Mouse (Mus musculus): ENCODE measurements around the gene Ilk. TPM values are rescaled to one million over a fixed set of nuclear protein-coding genes. Genes with fewer than 3 reads are reported as not detected.

The Ilk gene
- 384 and 391 TPM in 2 replicates for polyA plus RNA-seq (2016; fragmentation: Nextera tagmentation; extraction: Ambion mirVana)

GRCm38 (mm10) chr7:105736264-105736901 is at the start of gene Ilk:
Ilk (plus strand) TSS chr7:105736592.
- peaks cover 33% of the 10 kb centered on the region for H3K4me1 ChIP-seq (replicated peaks)
- peak within 1 kb of the TSS; percentile 96 for H3K27ac ChIP-seq (ENCODE audit: poor library complexity, severe bottlenecking)
- peak within 1 kb of the TSS; percentile 98 for H3K9ac ChIP-seq
- H3K4me2 ChIP-seq = peak within 1 kb of the TSS; percentile 84
- WGBS = 0% methylated on average over 47 of the region's 62 CpGs
- peak; percentile 97 for ATAC-seq (ENCODE audit: insufficient number of reproducible peaks, low FRiP score)
- H3K27me3 ChIP-seq (replicated peaks) = no peaks in the 10 kb centered on the region
- no peaks in the 10 kb centered on the region for H3K9me3 ChIP-seq (replicated peaks)
- H3K4me3 ChIP-seq = peak within 1 kb of the TSS; percentile 94
- H3K36me3 ChIP-seq = peaks cover 51% of the 10 kb centered on the region

GRCm38 (mm10) chr7:105690875-105691274 is 45.5 kb upstream of the Ilk start:
- no peak overlapping the region for H3K4me2 ChIP-seq
- no peak overlapping the region for H3K9ac ChIP-seq
- no peak overlapping the region for H3K27ac ChIP-seq (ENCODE audit: poor library complexity, severe bottlenecking)
- H3K36me3 ChIP-seq = no peaks in the 10 kb centered on the region
- no peak overlapping the region for H3K4me3 ChIP-seq
- H3K27me3 ChIP-seq (replicated peaks) = no peaks in the 10 kb centered on the region; the same call in 1 of the 2 replicates
- H3K4me1 ChIP-seq (replicated peaks) = no peaks in the 10 kb centered on the region
- no peak for ATAC-seq (ENCODE audit: insufficient number of reproducible peaks, low FRiP score)
- 68% methylated on average over 1 of the region's 1 CpGs for WGBS
- no peaks in the 10 kb centered on the region for H3K9me3 ChIP-seq (replicated peaks)

GRCm38 (mm10) chr7:105703184-105703583 is 33.2 kb upstream of the Ilk start:
- Histone ChIP-seq H3K36me3 (no peaks in the 10 kb centered on the region), H3K9me3 (replicated peaks) (no peaks in the 10 kb centered on the region), H3K4me2 (no peak overlapping the region), H3K4me1 (replicated peaks) (no peaks in the 10 kb centered on the region), H3K4me3 (no peak overlapping the region), H3K27ac (ENCODE audit: poor library complexity, severe bottlenecking) (no peak overlapping the region), H3K27me3 (replicated peaks) (peaks cover 4% of the 10 kb centered on the region; the same call in 1 of the 2 replicates), H3K9ac (no peak overlapping the region)
- ATAC-seq (ENCODE audit: insufficient number of reproducible peaks, low FRiP score) = no peak
- 80% methylated on average over 16 of the region's 16 CpGs for WGBS

- Histone ChIP-seq H3K27me3 (replicated peaks) (peaks cover 4% of the 10 kb centered on the region; the same call in 1 of the 2 replicates), H3K9me3 (replicated peaks) (no peaks in the 10 kb centered on the region), H3K4me2 (no peak overlapping the region), H3K36me3 (no peaks in the 10 kb centered on the region), H3K27ac (ENCODE audit: poor library complexity, severe bottlenecking) (no peak overlapping the region), H3K4me1 (replicated peaks) (no peaks in the 10 kb centered on the region), H3K9ac (no peak overlapping the region), H3K4me3 (no peak overlapping the region)
- 73% methylated on average over 4 of the region's 4 CpGs for WGBS
- no peak for ATAC-seq (ENCODE audit: insufficient number of reproducible peaks, low FRiP score)
These were observed 32.6 kb upstream of the Ilk start for GRCm38 (mm10) chr7:105703816-105704215.

GRCm38 (mm10) chr7:105708733-105709132 is 27.7 kb upstream of the Ilk start:
- Histone ChIP-seq H3K4me3 (no peak overlapping the region), H3K27ac (ENCODE audit: poor library complexity, severe bottlenecking) (no peak overlapping the region), H3K4me1 (replicated peaks) (no peaks in the 10 kb centered on the region), H3K9me3 (replicated peaks) (no peaks in the 10 kb centered on the region), H3K36me3 (no peaks in the 10 kb centered on the region), H3K4me2 (no peak overlapping the region), H3K9ac (no peak overlapping the region), H3K27me3 (replicated peaks) (no peaks in the 10 kb centered on the region)
- WGBS = 72% methylated on average over 5 of the region's 5 CpGs
- ATAC-seq (ENCODE audit: insufficient number of reproducible peaks, low FRiP score) = no peak

GRCm38 (mm10) chr7:105715366-105715765 is 21.0 kb upstream of the Ilk start:
- ATAC-seq (ENCODE audit: insufficient number of reproducible peaks, low FRiP score) = no peak
- Histone ChIP-seq H3K36me3 (no peaks in the 10 kb centered on the region), H3K4me3 (no peak overlapping the region), H3K4me2 (no peak overlapping the region), H3K4me1 (replicated peaks) (no peaks in the 10 kb centered on the region), H3K27ac (ENCODE audit: poor library complexity, severe bottlenecking) (no peak overlapping the region), H3K9me3 (replicated peaks) (no peaks in the 10 kb centered on the region), H3K9ac (no peak overlapping the region), H3K27me3 (replicated peaks) (no peaks in the 10 kb centered on the region)
- WGBS = 57% methylated on average over 3 of the region's 3 CpGs

GRCm38 (mm10) chr7:105721916-105722315 is 14.5 kb upstream of the Ilk start:
- no peaks in the 10 kb centered on the region for H3K36me3 ChIP-seq
- no peak overlapping the region for H3K27ac ChIP-seq (ENCODE audit: poor library complexity, severe bottlenecking)
- ATAC-seq (ENCODE audit: insufficient number of reproducible peaks, low FRiP score) = no peak
- H3K4me3 ChIP-seq = no peak overlapping the region
- WGBS = 61% methylated on average over 2 of the region's 2 CpGs
- no peaks in the 10 kb centered on the region for H3K9me3 ChIP-seq (replicated peaks)
- H3K4me2 ChIP-seq = no peak overlapping the region
- H3K27me3 ChIP-seq (replicated peaks) = no peaks in the 10 kb centered on the region
- no peak overlapping the region for H3K9ac ChIP-seq
- no peaks in the 10 kb centered on the region for H3K4me1 ChIP-seq (replicated peaks)

GRCm38 (mm10) chr7:105726144-105726979 is 10.0 kb upstream of the Ilk start:
- WGBS = 78% methylated on average over 4 of the region's 4 CpGs
- ATAC-seq (ENCODE audit: insufficient number of reproducible peaks, low FRiP score) = peak; percentile 64

GRCm38 (mm10) chr7:105726980-105727325 is 9.4 kb upstream of the Ilk start:
- 94% methylated on average over 4 of the region's 4 CpGs for WGBS
- H3K9ac ChIP-seq = no peak overlapping the region

More at GRCm38 (mm10) chr7:105726144-105726979, 10.0 kb upstream of the Ilk start:
- Histone ChIP-seq H3K9me3 (replicated peaks) (no peaks in the 10 kb centered on the region), H3K4me2 (no peak overlapping the region), H3K9ac (no peak overlapping the region), H3K36me3 (peaks cover 25% of the 10 kb centered on the region), H3K4me1 (replicated peaks) (no peaks in the 10 kb centered on the region), H3K27me3 (replicated peaks) (no peaks in the 10 kb centered on the region), H3K27ac (ENCODE audit: poor library complexity, severe bottlenecking) (no peak overlapping the region), H3K4me3 (no peak overlapping the region)

GRCm38 (mm10) chr7:105728701-105729428 is 7.5 kb upstream of the Ilk start:
- no peak overlapping the region for H3K9ac ChIP-seq
- no peaks in the 10 kb centered on the region for H3K4me1 ChIP-seq (replicated peaks)
- no peaks in the 10 kb centered on the region for H3K9me3 ChIP-seq (replicated peaks)
- H3K27me3 ChIP-seq (replicated peaks) = no peaks in the 10 kb centered on the region
- no peak for ATAC-seq (ENCODE audit: insufficient number of reproducible peaks, low FRiP score)
- no peak overlapping the region for H3K4me2 ChIP-seq
- no peak overlapping the region for H3K27ac ChIP-seq (ENCODE audit: poor library complexity, severe bottlenecking)
- 86% methylated on average over 6 of the region's 6 CpGs for WGBS
- H3K4me3 ChIP-seq = no peak overlapping the region
- H3K36me3 ChIP-seq = peaks cover 50% of the 10 kb centered on the region

More at GRCm38 (mm10) chr7:105726980-105727325, 9.4 kb upstream of the Ilk start:
- Histone ChIP-seq H3K9me3 (replicated peaks) (no peaks in the 10 kb centered on the region), H3K4me1 (replicated peaks) (no peaks in the 10 kb centered on the region), H3K27me3 (replicated peaks) (no peaks in the 10 kb centered on the region), H3K27ac (ENCODE audit: poor library complexity, severe bottlenecking) (no peak overlapping the region), H3K4me3 (no peak overlapping the region), H3K4me2 (no peak overlapping the region), H3K36me3 (peaks cover 30% of the 10 kb centered on the region)
- no peak for ATAC-seq (ENCODE audit: insufficient number of reproducible peaks, low FRiP score)

- Histone ChIP-seq H3K4me1 (replicated peaks) (peaks cover 16% of the 10 kb centered on the region), H3K27ac (ENCODE audit: poor library complexity, severe bottlenecking) (no peak overlapping the region), H3K36me3 (peaks cover 58% of the 10 kb centered on the region), H3K4me3 (no peak overlapping the region), H3K27me3 (replicated peaks) (no peaks in the 10 kb centered on the region), H3K9ac (no peak overlapping the region), H3K4me2 (no peak overlapping the region), H3K9me3 (replicated peaks) (no peaks in the 10 kb centered on the region)
- ATAC-seq (ENCODE audit: insufficient number of reproducible peaks, low FRiP score) = no peak
- WGBS = 93% methylated on average over 11 of the region's 11 CpGs
These were observed 2.6 kb upstream of the Ilk start for GRCm38 (mm10) chr7:105733836-105734235.
